Mouse (Mus musculus) gastrocnemius, adult 8-10 months (tissue): ENCODE data around the gene Cmip. TPM values are rescaled to one million over a fixed set of nuclear protein-coding genes. Genes with fewer than 3 reads are reported as not detected.

Experiments used
- DNase-seq, 2 experiments: peaks; one replicate each; pipeline ENCODE4 v3.0.0; 2022; ENCODE audit warnings: low spot score in 2 of 2
- total RNA-seq, 4 experiments: library from RNA; stranded (reverse); gene quantifications; 2 replicates each; pipeline ENCODE4 v1.2.4; 2022

Gene Cmip
- total RNA-seq, 4 experiments from 2014 or later, result 3.8 to 7.3 (median 6.2) TPM

DNA sequence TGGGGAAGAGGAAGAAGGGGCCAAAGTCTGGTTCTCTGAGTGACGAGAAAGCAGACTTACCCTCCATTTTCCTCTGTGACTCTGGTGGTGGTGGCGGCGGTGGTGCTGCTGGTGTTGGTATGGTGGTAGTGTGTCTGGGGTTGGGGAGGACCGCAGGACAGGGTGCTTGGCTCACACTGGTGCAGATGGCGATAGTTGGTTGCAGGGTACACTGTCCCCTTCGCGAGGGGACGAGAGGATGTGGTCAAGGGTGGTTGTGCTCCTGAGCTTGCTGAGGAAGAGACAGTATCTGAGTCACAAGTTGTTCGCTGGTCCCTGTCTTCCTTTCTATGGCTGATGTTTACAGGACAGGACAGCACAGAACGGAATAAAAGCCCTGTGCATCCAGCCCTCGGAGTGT is 88.5 kb downstream of the Cmip start:
- DNase-seq, result no peak

GRCm38 (mm10) chr8:117347556-117347955 is 90.7 kb downstream of the Cmip start:
- DNase-seq, result no peak

DNA sequence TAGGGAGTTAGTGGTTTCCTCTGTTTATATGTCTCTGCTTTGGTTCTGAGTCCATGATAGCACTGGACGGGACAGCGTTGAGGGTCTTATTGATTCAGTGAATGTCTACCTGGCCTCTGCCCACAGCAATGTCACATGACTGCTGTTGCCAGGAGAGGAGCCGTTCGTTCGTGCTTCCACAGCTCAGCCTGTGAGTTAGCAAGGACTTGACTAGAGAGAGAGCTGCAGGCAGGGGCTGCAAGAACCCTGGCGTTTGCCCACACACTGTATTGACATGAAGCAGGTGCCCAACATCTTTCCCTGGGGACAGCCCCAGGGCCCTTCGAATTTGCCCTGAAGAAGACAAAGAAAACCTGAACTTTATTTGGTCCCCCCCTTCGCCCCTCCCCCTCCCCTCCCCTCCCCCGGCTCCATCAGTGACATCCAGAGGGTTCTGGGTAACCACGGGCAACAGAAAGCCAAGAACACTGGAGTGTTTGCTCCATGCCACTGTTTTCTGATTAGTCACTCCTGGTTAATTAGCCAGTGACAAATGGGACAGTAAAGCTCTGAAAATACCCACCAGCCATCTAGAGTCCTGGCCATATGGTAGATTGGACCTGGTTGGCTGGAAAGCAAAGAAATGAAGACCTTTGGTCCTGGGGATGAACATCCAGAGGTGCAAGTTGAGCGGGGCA is 92.0 kb downstream of the Cmip start:
- no peak for DNase-seq

DNA sequence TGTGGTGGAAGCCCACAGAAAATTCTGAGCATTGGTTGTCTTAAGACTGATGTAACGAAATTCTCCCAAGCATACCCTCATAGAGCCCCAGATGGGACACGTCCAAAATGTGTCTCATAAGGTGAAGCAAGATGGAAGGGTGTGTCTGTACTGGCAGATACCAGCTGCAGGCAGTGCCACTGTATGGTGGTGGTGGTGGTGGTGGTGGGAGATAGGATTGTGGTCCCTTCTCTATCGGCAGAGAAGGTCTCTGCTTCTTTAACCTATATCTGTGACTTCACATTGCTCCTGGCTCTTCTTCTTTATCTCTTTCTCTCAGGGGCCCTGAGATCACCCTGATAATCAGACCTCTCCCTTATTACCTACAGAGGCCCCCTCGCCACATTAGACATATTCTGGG is 92.7 kb downstream of the Cmip start:
- DNase-seq, result no peak

DNA sequence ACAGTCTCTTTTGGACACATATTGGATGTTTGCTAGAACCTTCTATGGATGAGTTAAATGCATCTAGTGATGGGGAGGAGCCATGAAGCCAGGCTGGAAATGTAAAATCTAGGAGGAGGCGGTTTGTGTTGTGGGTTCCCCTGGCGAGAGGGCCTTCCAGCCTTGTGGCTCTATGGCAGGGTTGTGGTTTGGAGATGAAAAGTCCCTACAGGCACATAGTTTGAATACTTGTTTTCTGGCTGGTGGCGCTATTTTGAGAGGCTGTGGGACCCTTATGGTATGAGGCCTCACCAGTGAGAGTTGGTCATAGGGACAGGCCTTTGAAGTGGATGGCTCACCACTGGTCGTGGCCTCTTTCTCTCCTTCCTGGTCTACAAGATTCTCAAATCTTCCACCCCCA is 95.2 kb downstream of the Cmip start:
- DNase-seq, result no peak

GRCm38 (mm10) chr8:117355111-117355831 is 98.4 kb downstream of the Cmip start:
- DNase-seq, result no peak

DNA sequence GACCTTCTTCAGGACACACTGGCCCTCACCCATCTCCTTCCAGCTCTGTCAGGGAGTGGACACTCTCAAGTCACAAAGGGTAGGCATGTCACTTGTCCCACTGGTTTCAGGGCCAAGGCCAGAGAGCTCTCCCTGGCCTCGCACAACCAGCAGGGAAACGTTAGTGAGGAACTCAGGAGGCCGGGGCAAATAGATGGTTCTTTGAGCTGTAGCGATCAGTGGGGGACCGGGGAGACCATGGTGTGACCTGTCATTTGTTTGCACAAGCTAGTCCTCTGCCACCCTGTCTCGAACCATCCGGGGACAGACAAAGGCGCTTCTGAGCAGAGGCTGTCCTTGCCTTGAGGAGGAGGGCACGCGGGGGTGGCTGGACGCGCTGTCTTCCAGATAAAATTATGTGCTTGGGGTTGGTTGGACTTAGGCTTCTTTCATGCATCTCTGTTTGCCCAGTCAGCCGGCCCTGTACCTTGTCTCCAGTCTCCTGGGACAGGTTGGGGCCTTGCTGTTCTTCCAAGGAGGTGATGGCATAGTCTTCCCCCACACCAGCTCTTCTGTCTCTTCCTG is 99.3 kb downstream of the Cmip start:
- no peak for DNase-seq

- no peak for DNase-seq
Observed at GRCm38 (mm10) chr8:117357491-117358467, 100.9 kb downstream of the Cmip start.

GRCm38 (mm10) chr8:117360172-117360930 is 103.5 kb downstream of the Cmip start:
- DNase-seq, result no peak

GRCm38 (mm10) chr8:117361595-117362437 is 105.0 kb downstream of the Cmip start:
- no peak for DNase-seq

DNA sequence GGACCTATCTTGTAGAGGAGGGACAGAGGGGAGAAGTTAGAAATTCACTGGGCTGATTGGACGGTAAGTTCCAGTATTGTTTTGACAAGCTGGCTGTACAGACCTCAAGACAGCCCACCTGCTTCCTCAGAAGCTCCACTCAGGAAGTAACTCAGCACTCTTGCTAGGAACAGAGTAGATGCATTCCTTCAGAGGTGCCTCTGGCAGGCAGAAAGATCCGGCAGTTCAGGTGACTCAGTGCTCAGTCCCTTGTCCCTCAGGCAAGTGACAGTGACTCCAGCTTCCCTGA is 105.5 kb downstream of the Cmip start:
- no peak for DNase-seq

- peak in 1 of 2 experiments; percentile 40 for DNase-seq
Observed at GRCm38 (mm10) chr8:117363291-117363690, 106.4 kb downstream of the Cmip start.

DNA sequence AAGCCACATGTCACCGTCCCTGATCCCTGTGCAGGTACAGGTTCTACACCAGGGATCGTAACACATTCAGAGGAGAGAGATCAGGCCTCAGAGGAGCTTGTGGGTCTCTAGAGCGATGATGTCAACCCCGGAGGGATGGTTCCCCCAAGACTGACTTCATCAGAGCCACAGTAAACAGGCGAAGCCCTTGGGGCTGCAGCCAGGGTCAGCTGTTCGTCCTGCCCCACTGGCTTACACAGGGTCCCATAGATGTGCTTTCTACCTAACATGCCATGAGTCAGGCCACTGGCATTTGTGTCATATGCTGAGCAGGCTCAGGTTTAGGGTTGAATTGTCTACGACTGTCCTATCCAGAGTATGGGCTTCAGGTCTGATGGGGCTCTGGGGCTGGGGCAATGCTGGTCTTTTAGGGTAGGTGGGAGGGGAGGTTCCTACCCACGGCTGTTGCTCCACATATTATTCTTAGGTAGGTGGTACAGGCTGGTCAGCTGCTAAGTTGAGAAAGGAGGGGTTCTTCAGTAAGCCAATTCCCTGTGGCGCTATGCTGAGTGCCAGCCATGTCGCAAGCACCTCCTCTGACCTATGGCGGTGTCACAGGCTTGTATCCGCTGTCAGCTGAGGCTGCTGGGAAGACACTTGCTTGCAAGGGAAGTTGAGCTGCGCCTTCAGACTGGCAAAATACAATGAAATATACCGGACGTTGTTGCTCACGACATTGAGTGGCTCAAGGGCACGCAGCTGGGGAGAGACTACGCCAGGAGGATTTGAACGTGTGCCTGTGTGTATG is 107.7 kb downstream of the Cmip start:
- no peak for DNase-seq

DNA sequence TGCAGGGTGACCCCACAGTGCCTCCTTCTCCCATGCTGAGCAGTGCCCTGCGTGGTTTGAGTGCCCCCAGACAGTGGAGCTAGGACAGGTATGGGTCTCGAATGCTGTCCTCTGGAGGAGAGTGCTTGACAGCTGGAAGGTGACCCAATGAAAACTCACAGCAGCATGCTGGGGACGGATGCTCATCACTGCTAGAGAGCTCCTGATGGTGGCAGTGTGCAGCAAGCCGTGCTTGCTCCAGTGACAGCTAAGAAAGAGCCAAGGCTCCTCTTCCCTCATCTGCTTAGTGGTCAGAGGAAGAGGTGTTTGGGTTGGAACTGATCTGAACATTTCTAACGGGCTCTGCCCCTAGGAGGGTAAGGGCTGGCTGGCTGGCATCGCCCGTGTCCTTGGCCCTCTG is 109.6 kb downstream of the Cmip start:
- DNase-seq, result no peak

- DNase-seq, result no peak
Observed at GRCm38 (mm10) chr8:117367441-117367840, 110.6 kb downstream of the Cmip start.

DNA sequence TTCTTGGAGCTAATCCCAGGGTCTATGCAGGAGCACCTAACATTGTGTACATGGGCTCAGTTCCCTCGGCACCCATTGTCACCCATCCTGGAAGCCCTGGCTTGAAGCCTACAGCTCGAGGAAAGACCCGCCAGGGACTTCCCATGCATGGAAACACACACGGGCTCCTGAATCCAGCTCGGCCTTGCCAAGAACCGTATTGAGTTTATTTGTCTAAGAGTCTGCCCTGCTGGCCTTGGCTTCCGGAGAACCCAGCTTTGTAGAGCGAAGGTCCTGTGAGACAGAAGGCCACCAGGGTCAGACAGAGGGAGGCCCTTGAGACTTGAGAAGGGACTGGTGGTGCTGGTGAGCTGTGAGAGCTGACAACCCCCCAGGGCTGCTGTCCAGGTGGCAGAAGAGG is 111.9 kb downstream of the Cmip start:
- no peak for DNase-seq

- no peak for DNase-seq
Observed at GRCm38 (mm10) chr8:117370009-117370408, 113.1 kb downstream of the Cmip start.

GRCm38 (mm10) chr8:117371189-117371588 is 114.3 kb downstream of the Cmip start:
- no peak for DNase-seq

GRCm38 (mm10) chr8:117372070-117372469 is 115.2 kb downstream of the Cmip start:
- DNase-seq, result no peak
